ENCODE assay signal across 21 mouse cellular contexts in the genomic region with DNA sequence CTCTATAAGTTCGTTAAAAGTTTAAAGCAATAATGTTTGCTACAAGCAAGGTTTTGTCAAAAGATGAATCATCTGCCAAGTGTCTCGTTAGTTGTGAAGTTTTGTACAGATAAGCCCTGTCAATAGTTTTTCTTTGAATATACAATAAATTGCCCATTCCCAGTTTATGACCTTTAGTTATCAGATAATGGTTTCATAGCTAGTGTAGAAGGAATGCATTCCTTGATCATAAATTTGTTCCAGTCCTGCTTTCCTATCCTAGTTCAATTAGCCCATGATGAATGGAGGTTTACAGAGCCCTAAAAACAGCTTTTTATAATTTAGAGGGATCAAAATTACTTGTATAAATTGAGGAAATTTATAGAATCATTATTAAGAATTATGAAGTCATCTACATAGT.
DNase-seq lines count a peak whose midpoint lies in the region; ATAC-seq and TF ChIP-seq lines count a peak whose summit lies in the region.
"Had no signal": no experiment of that assay in that cellular context is flagged by ENCODE, and none has a peak within 500 bp of the region (broad histone marks: within the 10 kb centered on the region; RNA-seq: fewer than 3 reads in every experiment).

No protein-coding gene starts in this region.

- H3K27me3 ChIP-seq in intestine, embryonic 15.5 days (replicated peaks): no peaks in the 10 kb centered on the region
- no peaks in the 10 kb centered on the region for H3K27me3 ChIP-seq in intestine, postnatal 0 days (replicated peaks; ENCODE audit: control insufficient read depth, insufficient read depth, low read length)
- no peaks in the 10 kb centered on the region for H3K27me3 ChIP-seq in kidney, postnatal 0 days (ENCODE audit: insufficient read depth, low read length)
- H3K27me3 ChIP-seq in intestine, embryonic 16.5 days (replicated peaks; ENCODE audit: control insufficient read depth, insufficient read depth, low read length): no peaks in the 10 kb centered on the region
- H3K27me3 ChIP-seq: CH12.LX had no signal

- no peaks in the 10 kb centered on the region for H3K4me1 ChIP-seq in intestine, embryonic 15.5 days (replicated peaks)
- H3K4me1 ChIP-seq in intestine, postnatal 0 days (replicated peaks; ENCODE audit: control insufficient read depth, insufficient read depth, low read length): no peaks in the 10 kb centered on the region
- no peaks in the 10 kb centered on the region for H3K4me1 ChIP-seq in kidney, postnatal 0 days (replicated peaks; ENCODE audit: insufficient read depth, low read length)
- no peaks in the 10 kb centered on the region for H3K4me1 ChIP-seq in intestine, embryonic 16.5 days (ENCODE audit: control insufficient read depth, insufficient read depth, low read length)

- DNase-seq in kidney, postnatal 0 days (ENCODE audit: low spot score): peak; percentile 0
- no peak for DNase-seq in kidney, adult 11 months
- no peak for DNase-seq in heart, postnatal 25 days (ENCODE audit: low spot score)
- DNase-seq: adrenal gland, adult 2 months; adrenal gland, adult 8-10 months; adrenal gland, postnatal 10 days; adrenal gland, postnatal 14 days; adrenal gland, postnatal 25 days; adrenal gland, postnatal 36 days; B cell, adult 2 months; cerebellum, adult 11 months; cerebellum, adult 11-12 months; cerebellum, adult 18-20 months had no signal

- peak; percentile 55; the same call in 1 of the 2 replicates for ATAC-seq in intestine, embryonic 15.5 days
- ATAC-seq in intestine, postnatal 0 days: no peak
- ATAC-seq in kidney, postnatal 0 days (replicated peaks; ENCODE audit: low FRiP score, low read depth): no peak
- peak; percentile 68; the same call in 1 of the 2 replicates for ATAC-seq in intestine, embryonic 16.5 days
- ATAC-seq: activated CD4-positive, CD25-positive, alpha-beta regulatory T cell, adult 4 months; CD4-positive, CD25-positive, alpha-beta regulatory T cell, adult 4 months; Patski had no signal

- no peaks in the 10 kb centered on the region for H3K9me3 ChIP-seq in intestine, embryonic 15.5 days
- H3K9me3 ChIP-seq in intestine, postnatal 0 days (ENCODE audit: control insufficient read depth): no peaks in the 10 kb centered on the region
- no peaks in the 10 kb centered on the region for H3K9me3 ChIP-seq in kidney, postnatal 0 days (replicated peaks; ENCODE audit: low read length)
- H3K9me3 ChIP-seq in intestine, embryonic 16.5 days (ENCODE audit: control insufficient read depth, low read length): no peaks in the 10 kb centered on the region
- H3K9me3 ChIP-seq: G1E had no signal

- intact Hi-C loops in heart, postnatal 25 days (cut with DNase I): no loop called here

- H3K36me3 ChIP-seq in intestine, embryonic 15.5 days: no peaks in the 10 kb centered on the region
- H3K36me3 ChIP-seq in intestine, postnatal 0 days (ENCODE audit: control insufficient read depth, insufficient read depth): no peaks in the 10 kb centered on the region
- H3K36me3 ChIP-seq in kidney, postnatal 0 days (ENCODE audit: insufficient read depth, low read length): no peaks in the 10 kb centered on the region
- H3K36me3 ChIP-seq in intestine, embryonic 16.5 days (ENCODE audit: control insufficient read depth, insufficient read depth, low read length): no peaks in the 10 kb centered on the region
- H3K36me3 ChIP-seq: G1E had no signal

- no peak overlapping the region for H3K9ac ChIP-seq in intestine, embryonic 15.5 days
- no peak overlapping the region for H3K9ac ChIP-seq in intestine, postnatal 0 days (ENCODE audit: low read depth, low read length)
- no peak overlapping the region for H3K9ac ChIP-seq in kidney, postnatal 0 days (ENCODE audit: low read depth, low read length)
- H3K9ac ChIP-seq in intestine, embryonic 16.5 days (ENCODE audit: low read depth, low read length): no peak overlapping the region

- 35% methylated on average over 2 of the region's 2 CpGs for WGBS in intestine, embryonic 15.5 days
- WGBS in intestine, postnatal 0 days: 30% methylated on average over 2 of the region's 2 CpGs
- WGBS in kidney, postnatal 0 days: 50% methylated on average over 2 of the region's 2 CpGs
- 55% methylated on average over 2 of the region's 2 CpGs for WGBS in intestine, embryonic 16.5 days

- H3K4me3 ChIP-seq in intestine, embryonic 15.5 days (replicated peaks): no peak overlapping the region
- H3K4me3 ChIP-seq in intestine, postnatal 0 days (ENCODE audit: low read depth, low read length): no peak overlapping the region
- no peak overlapping the region for H3K4me3 ChIP-seq in kidney, postnatal 0 days (replicated peaks; ENCODE audit: low read depth, low read length)
- no peak overlapping the region for H3K4me3 ChIP-seq in intestine, embryonic 16.5 days (ENCODE audit: low read length)

- no peak overlapping the region for H3K27ac ChIP-seq in intestine, embryonic 15.5 days
- no peak overlapping the region for H3K27ac ChIP-seq in intestine, postnatal 0 days (ENCODE audit: low read depth, low read length)
- H3K27ac ChIP-seq in kidney, postnatal 0 days: no peak overlapping the region
- no peak overlapping the region for H3K27ac ChIP-seq in intestine, embryonic 16.5 days (ENCODE audit: low read length)

- no peak overlapping the region for H3K4me2 ChIP-seq in intestine, embryonic 15.5 days (replicated peaks)
- no peak overlapping the region for H3K4me2 ChIP-seq in intestine, postnatal 0 days (replicated peaks; ENCODE audit: low read depth)
- no peak overlapping the region for H3K4me2 ChIP-seq in kidney, postnatal 0 days (ENCODE audit: low read length)
- no peak overlapping the region for H3K4me2 ChIP-seq in intestine, embryonic 16.5 days (ENCODE audit: low read depth, low read length)

- TF ChIP-seq CTCF in intestine, postnatal 0 days (IDR thresholded peaks at IDR 0.05; ENCODE audit: low read depth): no peak
- TF ChIP-seq CTCF in kidney, postnatal 0 days (IDR thresholded peaks at IDR 0.05; ENCODE audit: low read depth): no peak

Comparison
In these comparisons a context has a peak if more than half of its experiments do, and no peak if none do; other contexts are left out.
1. ATAC-seq: peak in intestine, embryonic 15.5 days (single experiment) and intestine, embryonic 16.5 days (single experiment); none in intestine, postnatal 0 days (single experiment) and kidney, postnatal 0 days (single experiment).